Mouse (Mus musculus) adrenal gland, postnatal 36 days (tissue): ENCODE measurements around the gene Hyal1. TPM values are rescaled to one million over a fixed set of nuclear protein-coding genes. Genes with fewer than 3 reads are reported as not detected.
"Not testable (repeated sequence)": the region's sequence is repeated elsewhere in the genome, so short reads cannot be mapped to it uniquely, and the experiment has no call there.

Experiments used
- DNase-seq, 2 experiments: peaks; one replicate each; pipeline ENCODE4 v3.0.0; 2021; ENCODE audit warnings: mixed read lengths in 1 of 2
- total RNA-seq, 2 experiments: library from RNA; stranded (reverse); gene quantifications; 2 replicates each; pipeline ENCODE4 v1.2.3; 2021

Gene Hyal1
- total RNA-seq, 2 experiments from 2014 or later: 8.6 to 10.1 TPM

GRCm38 (mm10) chr9:107550491-107551116, 26.1 kb upstream of the Hyal1 start:
- no peak for DNase-seq

- peak; percentile 85 for DNase-seq
These were observed 25.4 kb upstream of the Hyal1 start, which contains the start of gene Rassf1 for GRCm38 (mm10) chr9:107551117-107551889. TSS of gene Rassf1 (plus strand) at chr9:107551555.

- DNase-seq: no peak
These were observed 24.8 kb upstream of the Hyal1 start for GRCm38 (mm10) chr9:107551890-107552355.

- no peak for DNase-seq
These were observed 23.9 kb upstream of the Hyal1 start for GRCm38 (mm10) chr9:107552690-107553393.

GRCm38 (mm10) chr9:107553541-107554318, 23.0 kb upstream of the Hyal1 start:
- peak in 1 of 2 experiments; percentile 49 for DNase-seq

GRCm38 (mm10) chr9:107554319-107554825, 22.4 kb upstream of the Hyal1 start:
- peak; percentile 94 to 96 for DNase-seq

GRCm38 (mm10) chr9:107555031-107555457, 21.7 kb upstream of the Hyal1 start:
- peak; percentile 67 to 72 for DNase-seq

- DNase-seq: no peak
These were observed 21.0 kb upstream of the Hyal1 start for GRCm38 (mm10) chr9:107555701-107556100.

GRCm38 (mm10) chr9:107556346-107556745, 20.4 kb upstream of the Hyal1 start:
- DNase-seq: no peak

GRCm38 (mm10) chr9:107563029-107563581, 13.6 kb upstream of the Hyal1 start, which contains the start of gene Tusc2:
TSS of gene Tusc2 (plus strand) at chr9:107563255.
- DNase-seq: peak; percentile 96 to 97

- DNase-seq: not testable (repeated sequence)
These were observed 11.2 kb upstream of the Hyal1 start for GRCm38 (mm10) chr9:107565556-107565955.

GRCm38 (mm10) chr9:107566041-107566709, 10.6 kb upstream of the Hyal1 start:
- DNase-seq: peak; percentile 90

- DNase-seq: peak; percentile 49 to 52
These were observed 9.9 kb upstream of the Hyal1 start for GRCm38 (mm10) chr9:107566855-107567254.

GRCm38 (mm10) chr9:107567702-107568319, 8.9 kb upstream of the Hyal1 start, which contains the start of gene Hyal2:
TSS of gene Hyal2 (plus strand) at chr9:107567945.
- DNase-seq: peak; percentile 58 to 79

- DNase-seq: peak; percentile 91 to 93
These were observed 8.1 kb upstream of the Hyal1 start for GRCm38 (mm10) chr9:107568331-107569261.

- DNase-seq: no peak
These were observed 7.5 kb upstream of the Hyal1 start for GRCm38 (mm10) chr9:107569270-107569669.

- DNase-seq: no peak
These were observed 6.7 kb upstream of the Hyal1 start for GRCm38 (mm10) chr9:107570016-107570415.

GRCm38 (mm10) chr9:107570845-107571244, 5.9 kb upstream of the Hyal1 start:
- DNase-seq: no peak
